Mouse (Mus musculus): ENCODE data around the gene Chaf1b. TPM values are rescaled to one million over a fixed set of nuclear protein-coding genes. Genes with fewer than 3 reads are reported as not detected.

Chaf1b gene
- polyA plus RNA-seq (2012; rRNA removed; ENCODE audit: low replicate concordance): 2.5 and 2.7 TPM in 2 replicates

GRCm38 (mm10) chr16:93883423-93884085, at the start of gene Chaf1b:
Gene Chaf1b (plus strand): TSS chr16:93883901.

Other genes with a start within 250 kb of the Chaf1b start
- gene Cbr3, start 200.7 kb upstream of the Chaf1b start, polyA plus RNA-seq (2012; rRNA removed; ENCODE audit: low replicate concordance): 8.7 and 23.0 TPM in 2 replicates
- gene Dop1b, start 172.0 kb upstream of the Chaf1b start, polyA plus RNA-seq (2012; rRNA removed; ENCODE audit: low replicate concordance): 47.9 and 48.3 TPM in 2 replicates
- gene Morc3, start 51.8 kb upstream of the Chaf1b start, polyA plus RNA-seq (2012; rRNA removed; ENCODE audit: low replicate concordance): 5.0 and 10.6 TPM in 2 replicates
- gene Cldn14, start 124.9 kb downstream of the Chaf1b start, polyA plus RNA-seq (2012; rRNA removed; ENCODE audit: low replicate concordance): 0.13 and 0.30 TPM in 2 replicates
- 0.31 and 0.36 TPM in 2 replicates for gene Sim2, start 201.0 kb downstream of the Chaf1b start, polyA plus RNA-seq (2012; rRNA removed; ENCODE audit: low replicate concordance)

Data from mammary gland, adult 2 months (tissue).